Mouse (Mus musculus) E14TG2a.4 (cell line): ENCODE measurements around the gene Cdh10.

Source experiments
- H3K27me3 ChIP-seq: 2 replicates; pipeline ENCODE4 v1.6.1; 2014; ENCODE audit warnings: low read length, control low read depth; ENCODE audit not compliant: insufficient read depth
- H3K36me3 ChIP-seq: 2 replicates; pipeline ENCODE4 v1.6.1; 2014; ENCODE audit warnings: low read length, control low read depth; ENCODE audit not compliant: insufficient read depth
- H3K4me1 ChIP-seq: replicated peaks from 2 replicates; pipeline ENCODE4 v1.6.1; 2014; ENCODE audit warnings: low read depth, low read length, control low read depth
- H3K4me3 ChIP-seq: replicated peaks from 2 replicates; pipeline ENCODE4 v1.5.1; 2014; ENCODE audit warnings: mild to moderate bottlenecking, low read length
- H3K9me3 ChIP-seq: 2 replicates; pipeline ENCODE4 v1.6.1; 2014; ENCODE audit warnings: low read length, control low read depth
- CTCF ChIP-seq: conservative IDR thresholded peaks from 2 replicates; pipeline ENCODE4 v1.5.1; 2014; ENCODE audit warnings: low read length
- NANOG ChIP-seq: IDR thresholded peaks from 2 replicates; pipeline ENCODE4 v1.6.1; 2014; ENCODE audit warnings: borderline replicate concordance, low read length, mixed read lengths
- POU5F1 ChIP-seq: IDR thresholded peaks from 2 replicates; pipeline ENCODE4 v1.6.1; 2014; ENCODE audit warnings: low read length, borderline replicate concordance

Cdh10 gene

GRCm38 (mm10) chr15:18850497-18850896 lies 31.8 kb downstream of the Cdh10 start:
- TF ChIP-seq NANOG (no peak), CTCF (no peak), POU5F1 (no peak)
- Histone ChIP-seq H3K36me3 (no peaks in the 10 kb centered on the region), H3K4me3 (no peak overlapping the region), H3K9me3 (no peaks in the 10 kb centered on the region), H3K4me1 (no peaks in the 10 kb centered on the region), H3K27me3 (no peaks in the 10 kb centered on the region)

GRCm38 (mm10) chr15:18858135-18858534 lies 39.4 kb downstream of the Cdh10 start:
- Histone ChIP-seq H3K36me3 (no peaks in the 10 kb centered on the region), H3K9me3 (no peaks in the 10 kb centered on the region), H3K27me3 (no peaks in the 10 kb centered on the region), H3K4me1 (no peaks in the 10 kb centered on the region), H3K4me3 (no peak overlapping the region)
- TF ChIP-seq POU5F1 (no peak), CTCF (no peak), NANOG (no peak)

- Histone ChIP-seq H3K27me3 (no peaks in the 10 kb centered on the region), H3K36me3 (no peaks in the 10 kb centered on the region), H3K9me3 (no peaks in the 10 kb centered on the region), H3K4me3 (no peak overlapping the region), H3K4me1 (no peaks in the 10 kb centered on the region)
- no peak for TF ChIP-seq CTCF
- TF ChIP-seq POU5F1: no peak
- no peak for TF ChIP-seq NANOG
Measured at GRCm38 (mm10) chr15:18869871-18870270, 51.1 kb downstream of the Cdh10 start.

GRCm38 (mm10) chr15:18881467-18881866 lies 62.7 kb downstream of the Cdh10 start:
- Histone ChIP-seq H3K9me3 (no peaks in the 10 kb centered on the region), H3K27me3 (no peaks in the 10 kb centered on the region), H3K4me3 (no peak overlapping the region), H3K36me3 (no peaks in the 10 kb centered on the region), H3K4me1 (no peaks in the 10 kb centered on the region)
- TF ChIP-seq POU5F1 (no peak), CTCF (no peak), NANOG (no peak)

GRCm38 (mm10) chr15:18886673-18887072 lies 67.9 kb downstream of the Cdh10 start:
- no peak for TF ChIP-seq NANOG
- TF ChIP-seq CTCF: no peak
- no peak for TF ChIP-seq POU5F1
- Histone ChIP-seq H3K4me1 (no peaks in the 10 kb centered on the region), H3K36me3 (no peaks in the 10 kb centered on the region), H3K9me3 (no peaks in the 10 kb centered on the region), H3K4me3 (no peak overlapping the region), H3K27me3 (no peaks in the 10 kb centered on the region)

- Histone ChIP-seq H3K4me1 (no peaks in the 10 kb centered on the region), H3K4me3 (no peak overlapping the region), H3K27me3 (no peaks in the 10 kb centered on the region), H3K36me3 (no peaks in the 10 kb centered on the region), H3K9me3 (no peaks in the 10 kb centered on the region)
- no peak for TF ChIP-seq POU5F1
- TF ChIP-seq NANOG: no peak
- no peak for TF ChIP-seq CTCF
Measured at GRCm38 (mm10) chr15:18888912-18889311, 70.2 kb downstream of the Cdh10 start.

DNA sequence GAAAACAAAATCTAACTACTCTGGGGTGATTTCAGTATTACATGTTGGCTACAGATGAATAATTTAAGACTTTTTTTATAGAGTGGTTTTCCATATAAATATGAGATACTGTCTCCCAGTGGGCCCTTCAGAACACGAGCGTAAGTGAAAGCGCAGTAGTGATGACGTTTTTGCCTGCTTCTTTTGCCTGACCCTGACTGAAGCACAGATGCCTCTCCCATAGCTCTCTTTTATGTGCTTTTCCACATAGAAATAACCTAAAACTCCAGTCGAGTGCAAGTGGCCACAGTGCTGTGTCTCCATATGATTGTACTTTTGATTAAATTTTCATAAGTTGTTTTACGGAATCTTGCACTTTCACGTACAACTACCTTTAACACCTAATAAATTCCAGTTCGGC lies 71.6 kb downstream of the Cdh10 start:
- H3K36me3 ChIP-seq: no peaks in the 10 kb centered on the region
- no peak overlapping the region for H3K4me3 ChIP-seq
- H3K9me3 ChIP-seq: no peaks in the 10 kb centered on the region
- no peaks in the 10 kb centered on the region for H3K4me1 ChIP-seq
- TF ChIP-seq NANOG (no peak), POU5F1 (no peak), CTCF (no peak)
- no peaks in the 10 kb centered on the region for H3K27me3 ChIP-seq

GRCm38 (mm10) chr15:18900776-18901175 lies 82.0 kb downstream of the Cdh10 start:
- no peaks in the 10 kb centered on the region for H3K27me3 ChIP-seq
- no peaks in the 10 kb centered on the region for H3K4me1 ChIP-seq
- TF ChIP-seq NANOG (no peak), CTCF (no peak), POU5F1 (no peak)
- H3K4me3 ChIP-seq: no peak overlapping the region
- no peaks in the 10 kb centered on the region for H3K9me3 ChIP-seq
- no peaks in the 10 kb centered on the region for H3K36me3 ChIP-seq

DNA sequence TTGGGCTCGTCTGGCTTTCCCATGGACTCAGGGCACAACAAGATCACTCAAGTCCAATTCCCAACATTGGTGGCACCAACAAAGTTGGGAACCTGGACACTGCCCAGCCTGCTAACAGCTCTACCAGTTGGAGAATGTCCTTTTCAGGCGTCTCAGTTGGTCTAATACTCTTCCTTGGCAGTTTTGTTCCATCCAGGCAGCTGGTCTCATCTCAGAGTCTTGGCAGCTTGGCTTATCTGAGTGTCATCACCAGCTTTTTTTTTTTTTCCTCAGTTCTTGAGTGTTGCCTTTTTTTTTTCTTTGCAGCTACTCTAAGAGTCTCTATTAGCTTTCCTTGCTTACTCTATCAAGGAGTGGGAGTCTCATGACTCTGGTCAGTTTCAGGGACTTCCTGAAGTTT lies 85.4 kb downstream of the Cdh10 start:
- Histone ChIP-seq H3K4me1 (no peaks in the 10 kb centered on the region), H3K4me3 (no peak overlapping the region), H3K27me3 (no peaks in the 10 kb centered on the region), H3K9me3 (no peaks in the 10 kb centered on the region), H3K36me3 (no peaks in the 10 kb centered on the region)
- TF ChIP-seq NANOG: no peak
- no peak for TF ChIP-seq POU5F1
- no peak for TF ChIP-seq CTCF
